Comparison of ENCODE assay signal across 16 mouse cellular contexts in the genomic region with DNA sequence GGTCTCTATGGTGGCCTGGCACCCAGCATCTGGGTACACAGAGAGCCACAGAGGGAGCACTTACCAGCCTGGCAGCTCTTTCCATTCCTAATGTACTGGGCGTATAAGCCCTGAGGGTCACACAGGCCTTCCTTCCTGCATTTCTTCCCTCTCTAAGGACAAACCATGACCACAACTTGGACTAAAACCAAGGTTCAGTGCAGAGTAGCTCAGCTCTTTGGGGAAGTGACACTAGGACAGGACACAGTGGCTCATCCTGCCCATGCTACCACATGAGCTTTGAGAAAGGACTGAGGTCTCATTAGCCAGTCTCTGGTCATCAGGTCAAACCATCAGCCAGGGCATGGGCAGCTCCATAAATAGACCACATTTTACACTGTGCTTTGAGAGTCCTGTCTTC.
DNase-seq lines count a peak whose midpoint lies in the region; ATAC-seq and TF ChIP-seq lines count a peak whose summit lies in the region.
"Had no signal": no experiment of that assay in that cellular context is flagged by ENCODE, and none has a peak within 500 bp of the region (broad histone marks: within the 10 kb centered on the region; RNA-seq: fewer than 3 reads in every experiment).

No protein-coding gene starts in this region.

- no peak for TF ChIP-seq CTCF in heart, postnatal 0 days (IDR thresholded peaks at IDR 0.05; ENCODE audit: low read depth)
- no peak for TF ChIP-seq CTCF in lung, postnatal 0 days (IDR thresholded peaks at IDR 0.05)
- no peak for TF ChIP-seq CTCF in lung, adult 2 months (IDR thresholded peaks at IDR 0.05; ENCODE audit: insufficient read depth, low read length)

- H3K4me1 ChIP-seq in heart, postnatal 0 days (ENCODE audit: control insufficient read depth, insufficient read depth) = peaks cover 9% of the 10 kb centered on the region; the same call in 1 of the 2 replicates
- H3K4me1 ChIP-seq in lung, postnatal 0 days (ENCODE audit: insufficient read depth, low read depth, low read length) = no peaks in the 10 kb centered on the region
- H3K4me1 ChIP-seq in lung, adult 2 months (ENCODE audit: control insufficient read depth, insufficient read depth, low read length) = peaks cover 7% of the 10 kb centered on the region
- H3K4me1 ChIP-seq in forebrain, embryonic 12.5 days = peaks cover 2% of the 10 kb centered on the region; the same call in 1 of the 2 replicates
- H3K4me1 ChIP-seq: limb, embryonic 13.5 days; neural tube, embryonic 12.5 days had no signal

- no peak overlapping the region for H3K9ac ChIP-seq in heart, postnatal 0 days (replicated peaks; ENCODE audit: low read depth, low read length)
- no peak overlapping the region for H3K9ac ChIP-seq in lung, postnatal 0 days (replicated peaks; ENCODE audit: low read depth)
- H3K9ac ChIP-seq in forebrain, embryonic 12.5 days = no peak overlapping the region
- H3K9ac ChIP-seq: limb, embryonic 13.5 days; midbrain, embryonic 12.5 days; neural tube, embryonic 12.5 days had no signal

- intact Hi-C loops in heart, postnatal 25 days (cut with DNase I) = no loop called here

- no peak for TF ChIP-seq EP300 in heart, postnatal 0 days (IDR thresholded peaks at IDR 0.05; ENCODE audit: low read depth)
- TF ChIP-seq EP300 in lung, postnatal 0 days (IDR thresholded peaks at IDR 0.05) = no peak

- 0 out of 2 replicates have a peak, but pooled peaks have one; percentile 27 for ATAC-seq in heart, postnatal 0 days (ENCODE audit: insufficient read depth, low read depth)
- ATAC-seq in lung, postnatal 0 days = peak; percentile 47
- peak; percentile 54 to 67 for ATAC-seq in hematopoietic stem cell, adult 5-6 weeks (replicated peaks in 1 of 2; ENCODE audit: insufficient read depth in 1 of 2, low FRiP score in 2 of 2, low TSS enrichment in 1 of 2, low read depth in 1 of 2, poor library complexity in 2 of 2, severe bottlenecking in 2 of 2)
- no peak for ATAC-seq in forebrain, embryonic 12.5 days (ENCODE audit: low FRiP score)
- ATAC-seq: forebrain, embryonic 14.5 days; intestine, postnatal 0 days had no signal

- TF ChIP-seq POLR2A in lung, adult 2 months (IDR thresholded peaks at IDR 0.05; ENCODE audit: borderline replicate concordance, extremely low read depth, low read depth, low read length) = no peak

- no peak overlapping the region for H3K4me2 ChIP-seq in heart, postnatal 0 days (ENCODE audit: low read depth, low read length)
- no peak overlapping the region for H3K4me2 ChIP-seq in lung, postnatal 0 days (replicated peaks; ENCODE audit: low read depth, low read length)
- no peak overlapping the region for H3K4me2 ChIP-seq in forebrain, embryonic 12.5 days
- H3K4me2 ChIP-seq: limb, embryonic 13.5 days; midbrain, embryonic 12.5 days; neural tube, embryonic 12.5 days had no signal

- no peaks in the 10 kb centered on the region for H3K27me3 ChIP-seq in heart, postnatal 0 days (ENCODE audit: control insufficient read depth, insufficient read depth, low read length)
- no peaks in the 10 kb centered on the region for H3K27me3 ChIP-seq in lung, postnatal 0 days (replicated peaks; ENCODE audit: insufficient read depth, low read length)
- H3K27me3 ChIP-seq in forebrain, embryonic 12.5 days = no peaks in the 10 kb centered on the region
- H3K27me3 ChIP-seq: CH12.LX; limb, embryonic 13.5 days; midbrain, embryonic 12.5 days; neural tube, embryonic 12.5 days had no signal

- H3K9me3 ChIP-seq in heart, postnatal 0 days (replicated peaks; ENCODE audit: control insufficient read depth, low read length) = 0 out of 2 replicates have a peak, but pooled peaks cover 3% of the 10 kb centered on the region
- H3K9me3 ChIP-seq in lung, postnatal 0 days (ENCODE audit: low read length) = no peaks in the 10 kb centered on the region
- H3K9me3 ChIP-seq in forebrain, embryonic 12.5 days = no peaks in the 10 kb centered on the region
- H3K9me3 ChIP-seq: limb, embryonic 13.5 days; midbrain, embryonic 12.5 days; neural tube, embryonic 12.5 days had no signal

- no peak for DNase-seq in heart, postnatal 0 days (ENCODE audit: low spot score)
- no peak for DNase-seq in heart, postnatal 25 days (ENCODE audit: low spot score)
- DNase-seq in lung, postnatal 0 days (ENCODE audit: low spot score) = peak; percentile 49
- no peak for DNase-seq in lung, adult 2 months
- peak; percentile 58 for DNase-seq in skeletal muscle tissue, adult 2 months (ENCODE audit: low read depth, low spot score)
- DNase-seq in urinary bladder, postnatal 10 days (ENCODE audit: low spot score) = no peak
- DNase-seq: cerebellum, adult 9-11 months; gastrocnemius, postnatal 10 days had no signal

- no peak overlapping the region for H3K4me3 ChIP-seq in heart, postnatal 0 days (ENCODE audit: low read depth, low read length)
- no peak overlapping the region for H3K4me3 ChIP-seq in lung, postnatal 0 days (ENCODE audit: low read depth, low read length)
- no peak overlapping the region for H3K4me3 ChIP-seq in lung, adult 2 months (replicated peaks; ENCODE audit: extremely low read depth, low read depth, low read length)
- no peak overlapping the region for H3K4me3 ChIP-seq in forebrain, embryonic 12.5 days (replicated peaks)
- H3K4me3 ChIP-seq: limb, embryonic 13.5 days; midbrain, embryonic 12.5 days; neural tube, embryonic 12.5 days had no signal

- 77% methylated on average over 1 of the region's 1 CpGs for WGBS in heart, postnatal 0 days
- WGBS in lung, postnatal 0 days = 72% methylated on average over 1 of the region's 1 CpGs
- 63% methylated on average over 1 of the region's 1 CpGs for WGBS in lung, adult 2 months
- 100% methylated on average over 1 of the region's 1 CpGs for WGBS in forebrain, embryonic 12.5 days

- H3K27ac ChIP-seq in heart, postnatal 0 days (ENCODE audit: low read depth) = no peak overlapping the region
- no peak overlapping the region for H3K27ac ChIP-seq in lung, postnatal 0 days (ENCODE audit: low read length)
- no peak overlapping the region for H3K27ac ChIP-seq in forebrain, embryonic 12.5 days
- H3K27ac ChIP-seq: limb, embryonic 13.5 days; midbrain, embryonic 12.5 days; neural tube, embryonic 12.5 days had no signal

- H3K36me3 ChIP-seq in heart, postnatal 0 days (replicated peaks; ENCODE audit: control insufficient read depth, insufficient read depth, low read length) = no peaks in the 10 kb centered on the region
- H3K36me3 ChIP-seq in lung, postnatal 0 days (ENCODE audit: insufficient read depth, low read length) = no peaks in the 10 kb centered on the region
- H3K36me3 ChIP-seq in forebrain, embryonic 12.5 days (replicated peaks) = no peaks in the 10 kb centered on the region
- H3K36me3 ChIP-seq: limb, embryonic 13.5 days; midbrain, embryonic 12.5 days; neural tube, embryonic 12.5 days had no signal

Comparison
In these comparisons a context has a peak if more than half of its experiments do, and no peak if none do; other contexts are left out.
1. DNase-seq: peak in lung, postnatal 0 days (single experiment) and skeletal muscle tissue, adult 2 months (single experiment); none in heart, postnatal 0 days (single experiment), heart, postnatal 25 days (single experiment), lung, adult 2 months (single experiment) and urinary bladder, postnatal 10 days (single experiment).